Mouse (Mus musculus): ENCODE data around the gene Slc6a5. TPM values are rescaled to one million over a fixed set of nuclear protein-coding genes. Genes with fewer than 3 reads are reported as not detected.

Slc6a5 gene
- total RNA-seq (2021): under 1 TPM; 0.17 to 0.42 TPM
- long read RNA-seq, experiment 1: 0 reads
- long read RNA-seq, experiment 2: 0 reads

DNA sequence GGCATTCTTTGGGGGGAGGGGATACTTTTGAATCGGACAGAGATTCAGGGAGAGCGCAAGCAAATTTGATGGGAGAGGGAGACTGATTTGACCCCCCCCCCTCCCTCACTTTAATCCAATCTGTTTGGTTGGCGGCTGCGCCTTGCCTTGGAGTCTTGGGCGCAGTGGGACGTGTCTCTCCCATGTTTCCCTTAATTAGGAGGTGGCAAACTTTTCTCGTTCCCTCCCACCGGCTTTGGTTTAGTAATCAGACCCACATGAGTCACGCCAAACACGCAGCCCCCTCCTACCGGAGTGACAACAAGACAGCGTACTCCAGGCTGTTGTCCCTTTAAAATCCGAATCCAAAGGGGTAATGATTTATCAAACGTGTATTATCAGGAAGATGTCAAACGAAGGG lies at the start of gene Slc6a5:
TSS of gene Slc6a5 (plus strand) at position 297 of the 400 bp plus-strand sequence.
- DNase-seq (ENCODE audit: low spot score in 2 of 2): no peak

DNA sequence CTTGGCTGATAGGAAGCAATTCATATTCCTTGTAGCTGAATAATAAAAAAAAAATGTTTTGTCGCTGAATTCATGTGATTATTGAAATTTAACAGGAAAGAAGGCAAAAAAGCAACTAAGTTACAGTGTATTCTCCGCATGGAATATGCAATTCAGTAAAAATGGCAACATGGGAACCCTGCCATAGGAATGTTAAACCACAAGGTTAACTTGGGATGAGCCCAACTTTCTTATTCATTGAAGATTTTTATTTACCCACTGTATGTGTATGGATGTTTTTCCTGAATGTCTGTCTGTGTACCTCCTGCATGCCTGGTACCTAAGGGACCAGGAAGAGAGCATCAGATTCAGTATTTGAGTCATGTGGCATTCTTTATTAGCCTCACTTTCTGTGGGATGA lies 48.8 kb upstream of the Slc6a5 start:
- no peak for DNase-seq (ENCODE audit: low spot score in 2 of 2)

DNA sequence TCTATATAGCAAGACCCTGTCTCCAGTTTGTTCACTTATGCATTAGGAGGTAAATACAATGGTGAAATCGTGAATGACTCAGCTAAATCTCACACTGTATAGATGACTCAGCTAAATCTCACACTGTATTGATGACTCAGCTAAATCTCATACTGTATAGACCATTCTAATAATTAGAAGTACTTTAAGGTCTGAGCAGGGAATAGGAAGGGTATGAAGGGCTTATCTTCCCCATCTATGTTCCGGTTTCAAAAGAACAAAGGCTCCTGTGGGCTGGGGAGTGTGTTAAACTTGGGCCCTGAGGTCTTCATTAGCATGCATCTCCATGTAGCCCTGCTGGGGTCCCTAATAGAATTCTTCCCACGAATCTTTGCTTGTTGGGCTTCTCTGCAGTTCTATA lies 46.2 kb upstream of the Slc6a5 start:
- DNase-seq (ENCODE audit: low spot score in 2 of 2): no peak

GRCm38 (mm10) chr7:49869656-49870055 lies 40.3 kb upstream of the Slc6a5 start:
- no peak for DNase-seq (ENCODE audit: low spot score in 2 of 2)

DNA sequence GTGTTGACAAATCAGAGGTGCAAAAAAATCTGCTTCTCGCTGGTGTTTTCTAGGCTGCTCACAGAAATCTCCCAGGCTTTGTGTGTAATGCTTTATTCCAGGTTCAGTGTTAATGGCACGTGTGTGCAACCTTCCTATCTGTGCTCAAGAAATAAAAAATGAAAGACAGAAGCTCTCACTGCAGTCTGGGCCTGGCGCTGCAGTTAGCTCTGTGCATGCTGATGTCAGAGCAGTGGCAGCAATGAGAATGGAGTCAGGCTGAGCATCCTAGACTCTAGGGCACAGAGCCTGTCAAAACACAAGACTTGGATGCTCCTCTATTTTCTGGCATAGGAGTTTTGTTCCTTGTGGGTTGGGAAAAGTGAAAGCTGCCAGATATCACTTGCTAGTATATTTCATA lies 39.7 kb upstream of the Slc6a5 start:
- DNase-seq (ENCODE audit: low spot score in 2 of 2): no peak

DNA sequence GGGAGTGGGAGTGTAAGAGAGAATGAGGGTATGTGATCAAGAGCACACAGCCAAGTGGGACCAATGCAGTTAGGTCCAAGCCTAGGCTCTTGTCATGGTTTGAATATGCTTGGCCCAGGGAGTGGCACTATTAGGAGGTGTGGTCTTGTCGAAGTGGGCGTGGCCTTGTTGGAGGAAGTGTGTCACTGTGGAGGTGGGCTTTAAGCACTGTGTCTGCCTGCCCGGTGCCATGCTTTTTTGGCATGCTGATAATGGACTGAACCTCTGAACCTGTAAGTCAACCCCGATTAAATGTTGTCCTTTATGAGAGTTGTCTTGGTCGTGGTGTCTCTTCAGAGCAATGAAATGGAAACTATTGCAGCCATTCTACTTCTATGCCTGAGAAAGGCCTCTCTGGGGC lies 32.6 kb upstream of the Slc6a5 start:
- DNase-seq (ENCODE audit: low spot score in 2 of 2): no peak

DNA sequence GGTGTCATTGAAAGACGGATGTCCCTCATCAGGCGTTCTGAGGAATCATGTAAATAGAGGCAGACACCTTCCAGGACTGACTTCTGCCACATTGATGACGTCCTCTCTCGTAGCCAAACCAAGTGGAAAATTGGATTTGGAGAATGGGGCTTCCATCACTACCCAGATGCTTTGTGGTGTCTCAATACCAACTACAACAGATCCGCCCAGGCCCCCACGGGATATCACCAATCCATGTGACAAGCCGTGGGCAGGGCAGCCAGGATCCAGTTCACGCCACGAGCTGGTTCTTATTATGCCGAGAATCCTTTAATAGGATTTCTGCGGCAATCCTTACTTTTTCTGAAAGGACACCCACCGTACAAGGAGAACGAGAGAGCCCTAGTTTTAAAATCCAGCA lies 30.9 kb upstream of the Slc6a5 start:
- DNase-seq (ENCODE audit: low spot score in 2 of 2): no peak

DNA sequence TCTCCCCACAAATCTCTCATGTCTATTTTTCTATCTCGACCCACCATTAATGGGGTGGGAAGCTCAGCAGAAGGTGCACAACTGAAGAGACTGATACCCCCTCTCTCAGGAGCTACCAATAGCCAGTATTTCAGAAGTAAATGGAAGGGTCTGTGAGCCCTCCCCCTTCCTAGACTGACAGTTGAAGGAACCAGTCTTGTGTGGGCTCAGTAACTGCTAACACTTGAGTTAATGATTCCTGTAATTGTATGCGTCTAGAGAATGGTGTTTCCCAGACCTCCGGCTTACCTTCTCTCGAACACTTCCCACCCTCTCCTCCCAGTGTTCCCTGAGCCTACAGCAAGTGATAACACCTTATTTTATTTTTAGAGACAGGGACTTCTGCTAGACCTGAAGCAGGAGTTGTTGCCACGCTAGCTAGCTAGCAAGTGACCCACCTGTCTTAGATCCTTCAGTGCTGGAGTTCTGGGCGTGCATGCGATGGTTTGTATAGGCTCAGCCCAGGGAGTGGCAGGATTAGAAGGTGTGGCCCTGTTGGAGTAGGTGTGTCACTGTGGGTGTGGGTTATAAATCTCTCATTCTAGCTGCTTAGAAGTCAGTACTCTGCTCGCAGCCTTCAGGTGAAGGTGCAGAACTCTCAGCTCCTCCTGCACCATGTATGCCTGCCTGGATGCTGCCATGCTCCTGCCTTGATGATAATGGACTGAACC lies 29.8 kb upstream of the Slc6a5 start:
- no peak for DNase-seq (ENCODE audit: low spot score in 2 of 2)

GRCm38 (mm10) chr7:49882288-49882687 lies 27.7 kb upstream of the Slc6a5 start:
- no peak for DNase-seq (ENCODE audit: low spot score in 2 of 2)

- no peak for DNase-seq (ENCODE audit: low spot score in 2 of 2)
Observed at GRCm38 (mm10) chr7:49882694-49883389, 27.1 kb upstream of the Slc6a5 start.

- no peak for DNase-seq (ENCODE audit: low spot score in 2 of 2)
Observed at GRCm38 (mm10) chr7:49887776-49888390, 22.1 kb upstream of the Slc6a5 start.

GRCm38 (mm10) chr7:49894786-49895185 lies 15.2 kb upstream of the Slc6a5 start:
- DNase-seq (ENCODE audit: low spot score in 2 of 2): no peak

DNA sequence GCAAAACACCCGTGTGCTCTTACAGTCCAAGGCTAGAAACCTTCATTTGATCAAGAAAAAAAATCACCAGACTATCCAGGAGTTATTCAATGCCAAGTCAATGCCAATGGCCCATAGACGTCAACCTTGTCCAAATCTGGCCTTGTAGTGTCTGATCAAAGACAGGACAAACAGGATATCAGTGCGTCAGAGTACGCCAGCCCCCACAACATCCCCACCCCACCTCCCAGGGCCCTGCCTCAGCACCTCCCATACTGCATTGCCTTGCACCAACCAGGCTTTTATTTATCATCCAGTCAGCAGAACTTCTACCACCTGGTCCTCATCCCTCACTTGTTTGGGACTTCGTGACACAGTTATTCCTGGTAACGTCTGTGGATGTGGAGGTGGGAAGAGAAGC lies 14.7 kb upstream of the Slc6a5 start:
- no peak for DNase-seq (ENCODE audit: low spot score in 2 of 2)

DNA sequence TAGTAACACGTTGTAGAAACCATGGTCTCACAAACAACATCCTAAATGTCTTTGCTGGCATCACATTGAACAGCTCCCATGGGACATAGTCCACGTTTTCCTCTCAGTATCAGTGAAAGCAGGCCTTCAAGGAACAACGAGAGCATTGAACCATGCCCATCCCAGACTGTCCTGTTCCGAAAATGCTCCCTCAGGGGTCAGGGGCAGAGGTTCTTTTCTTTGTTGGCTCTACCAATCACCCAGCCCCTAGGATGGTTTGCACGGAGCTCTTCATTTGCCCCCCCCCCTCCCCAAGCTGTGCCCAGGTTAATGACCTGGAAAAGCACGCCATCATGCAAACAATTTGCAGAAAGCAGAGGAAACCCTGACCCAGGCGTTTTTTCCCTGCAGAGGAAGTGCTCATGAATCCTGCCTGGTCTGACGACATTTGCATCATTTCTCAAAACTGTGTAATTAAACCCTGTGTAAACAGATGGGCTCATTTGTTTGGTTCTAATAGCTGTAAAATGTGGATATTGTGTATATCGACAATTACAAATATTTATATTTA lies 7.9 kb upstream of the Slc6a5 start:
- DNase-seq (ENCODE audit: low spot score in 2 of 2): no peak

GRCm38 (mm10) chr7:49907191-49908171 lies 2.5 kb upstream of the Slc6a5 start:
- no peak for DNase-seq (ENCODE audit: low spot score in 2 of 2)

DNA sequence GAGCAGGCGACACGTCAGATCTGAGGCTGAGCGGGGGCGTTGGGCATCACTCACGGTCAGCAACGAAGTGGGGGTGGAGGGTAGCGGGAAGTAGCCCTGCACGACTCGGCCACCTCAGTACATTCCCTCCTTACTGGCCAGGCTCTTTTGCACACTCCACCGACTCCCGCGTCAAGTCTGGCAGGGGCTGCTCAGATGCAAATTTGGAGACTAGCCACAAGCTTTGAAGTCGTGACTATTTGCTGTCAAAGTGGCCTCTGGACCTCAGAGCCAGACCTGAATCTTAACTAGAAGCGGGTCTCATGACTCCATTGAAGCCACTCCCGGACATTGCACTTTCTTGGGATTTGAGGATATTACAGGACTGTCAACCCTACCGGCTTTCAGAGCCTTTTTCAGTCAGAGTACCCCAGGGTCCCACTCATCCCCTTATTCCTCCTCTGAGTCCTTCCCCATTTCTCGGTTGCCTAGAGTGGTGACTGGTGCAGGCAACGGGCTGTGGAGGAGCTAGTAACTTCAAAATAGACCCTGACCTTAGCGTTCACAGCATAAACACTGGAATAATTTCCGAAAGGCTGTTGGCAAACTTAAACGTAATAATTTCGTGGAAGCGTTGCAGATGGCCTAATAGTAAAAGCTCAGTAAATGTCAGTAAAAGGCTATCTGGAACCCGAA lies 1.6 kb upstream of the Slc6a5 start:
- DNase-seq (ENCODE audit: low spot score in 2 of 2): no peak

- no peak for DNase-seq (ENCODE audit: low spot score in 2 of 2)
Observed at GRCm38 (mm10) chr7:49908990-49909411, 945 bp upstream of the Slc6a5 start.

- DNase-seq (ENCODE audit: low spot score in 2 of 2): no peak
Observed at GRCm38 (mm10) chr7:49910361-49910760, 415 bp downstream of the Slc6a5 start.

DNA sequence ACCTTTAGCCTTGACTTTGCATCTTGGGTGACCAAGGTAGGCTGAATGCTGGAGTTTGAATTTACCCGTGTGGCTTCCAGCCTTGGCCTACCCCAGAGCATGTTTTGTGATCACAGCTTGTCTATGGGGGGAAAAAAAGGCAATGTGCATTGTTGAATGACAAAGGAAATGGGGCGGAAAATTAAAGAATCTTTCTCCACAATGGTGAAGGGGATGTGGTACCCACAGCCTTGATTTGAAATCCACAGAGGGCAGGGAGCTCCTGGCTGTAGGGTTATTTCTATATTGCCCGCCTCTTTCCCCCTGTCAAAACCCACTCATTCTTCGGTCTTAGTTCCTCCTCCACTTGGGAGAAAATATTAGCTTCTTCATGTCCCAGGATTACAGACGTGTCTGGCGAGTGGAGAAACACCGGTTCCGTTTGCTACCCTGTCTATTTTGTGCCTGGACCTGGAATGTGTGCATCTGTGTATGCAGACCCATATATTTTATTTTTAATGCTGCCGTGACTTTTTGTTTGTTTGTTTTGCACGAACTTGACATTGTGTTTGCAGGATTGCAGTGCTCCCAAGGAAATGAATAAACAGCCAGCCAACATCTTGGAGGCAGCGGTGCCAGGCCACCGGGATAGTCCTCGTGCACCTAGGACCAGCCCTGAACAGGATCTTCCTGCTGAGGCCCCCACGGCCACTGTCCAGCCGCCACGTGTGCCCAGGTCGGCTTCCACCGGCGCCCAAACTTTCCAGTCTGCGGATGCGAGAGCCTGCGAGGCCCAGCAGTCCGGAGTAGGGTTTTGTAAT lies 1.4 kb downstream of the Slc6a5 start:
- no peak for DNase-seq (ENCODE audit: low spot score in 2 of 2)

GRCm38 (mm10) chr7:49911947-49912262 lies 2.0 kb downstream of the Slc6a5 start:
- DNase-seq (ENCODE audit: low spot score in 2 of 2): no peak

Data from adrenal gland, postnatal 4 days (tissue).